Mouse (Mus musculus) splenic B cell, adult 2 months (primary cell): ENCODE data around the gene Fat4.

ENCODE experiments used
- DNase-seq: peaks from one replicate; pipeline ENCODE4 v3.0.0-alpha.2; 2011; ENCODE audit warnings: low read depth, low spot score
- H3K27me3 ChIP-seq: 2 replicates; pipeline ENCODE4 v1.6.1; 2012; ENCODE audit warnings: mild to moderate bottlenecking, low read length, moderate library complexity, mixed read lengths; ENCODE audit not compliant: control insufficient read depth, poor library complexity, insufficient read depth, severe bottlenecking
- H3K36me3 ChIP-seq: 2 replicates; pipeline ENCODE4 v1.6.1; 2012; ENCODE audit warnings: mild to moderate bottlenecking, low read length, moderate library complexity, mixed read lengths; ENCODE audit not compliant: control insufficient read depth, poor library complexity, insufficient read depth, severe bottlenecking

Fat4 gene

DNA sequence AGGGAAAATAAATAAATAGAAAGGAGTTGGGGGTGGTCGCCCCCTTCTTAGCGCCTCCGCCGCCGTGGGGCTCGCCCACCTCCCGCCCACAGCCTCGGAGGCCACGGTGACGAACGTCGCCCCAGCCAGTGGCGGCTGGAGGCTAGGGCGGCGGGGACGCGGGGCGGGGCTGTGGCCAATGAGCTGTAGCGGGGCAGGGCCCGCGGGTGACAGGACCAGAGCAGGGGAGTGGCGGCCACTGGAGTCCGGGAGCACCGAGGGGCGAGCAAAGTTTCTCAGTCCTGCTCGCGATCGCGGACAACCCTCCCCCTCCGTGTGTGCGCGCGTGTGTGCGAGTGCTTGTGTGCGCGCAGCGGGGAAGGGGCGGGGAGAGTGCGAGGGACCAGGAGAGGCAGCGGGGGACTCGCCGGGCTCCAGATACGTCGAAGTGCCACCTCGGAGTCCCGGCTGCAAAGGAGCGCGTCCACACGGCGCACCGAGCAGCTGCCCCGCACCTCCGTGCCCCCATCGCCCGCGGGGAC lies 1.2 kb upstream of the Fat4 start:
- peak; percentile 3 for DNase-seq

DNA sequence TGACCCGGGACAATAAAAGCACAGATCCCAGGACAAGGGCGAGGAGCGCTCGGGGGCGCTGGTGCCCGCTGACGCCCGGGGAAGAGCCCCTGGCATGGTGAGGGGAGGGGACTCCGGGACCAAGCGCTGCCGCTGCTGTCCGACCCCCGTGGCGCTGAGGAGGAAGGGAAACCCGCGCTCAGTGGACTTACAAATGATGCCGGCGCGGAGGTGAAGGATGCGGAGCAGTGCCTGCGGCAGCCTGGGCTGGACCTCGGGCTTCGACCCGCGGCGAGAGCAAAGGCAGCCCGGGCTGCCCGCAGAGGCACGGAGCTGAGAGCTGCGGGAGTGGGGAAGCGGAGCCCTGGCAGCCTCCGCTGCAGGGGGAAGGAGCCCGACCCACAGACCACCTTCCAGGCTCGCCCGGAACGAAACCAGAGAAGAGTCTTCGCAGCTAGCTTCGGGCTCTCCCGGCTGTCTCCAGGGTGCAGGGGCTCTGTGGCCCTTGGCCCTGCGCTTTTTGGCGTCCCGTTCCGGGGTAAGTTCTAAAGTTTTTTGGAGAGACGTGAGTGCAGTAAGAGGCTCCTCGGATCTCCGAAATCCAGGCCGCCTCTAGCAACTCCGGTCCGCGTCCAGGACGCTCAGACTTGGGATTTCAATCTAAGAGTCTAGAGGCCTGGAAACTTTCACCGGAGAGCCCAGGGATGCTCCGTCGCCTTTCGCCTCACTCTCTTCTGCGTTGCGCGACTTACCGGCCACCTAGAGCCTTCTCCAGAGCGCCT lies 499 bp upstream of the Fat4 start:
- H3K36me3 ChIP-seq: no peaks in the 10 kb centered on the region
- H3K27me3 ChIP-seq: no peaks in the 10 kb centered on the region
- DNase-seq: no peak

More for the DNA sequence above, 1.2 kb upstream of the Fat4 start:
- H3K36me3 ChIP-seq: no peaks in the 10 kb centered on the region
- H3K27me3 ChIP-seq: no peaks in the 10 kb centered on the region

DNA sequence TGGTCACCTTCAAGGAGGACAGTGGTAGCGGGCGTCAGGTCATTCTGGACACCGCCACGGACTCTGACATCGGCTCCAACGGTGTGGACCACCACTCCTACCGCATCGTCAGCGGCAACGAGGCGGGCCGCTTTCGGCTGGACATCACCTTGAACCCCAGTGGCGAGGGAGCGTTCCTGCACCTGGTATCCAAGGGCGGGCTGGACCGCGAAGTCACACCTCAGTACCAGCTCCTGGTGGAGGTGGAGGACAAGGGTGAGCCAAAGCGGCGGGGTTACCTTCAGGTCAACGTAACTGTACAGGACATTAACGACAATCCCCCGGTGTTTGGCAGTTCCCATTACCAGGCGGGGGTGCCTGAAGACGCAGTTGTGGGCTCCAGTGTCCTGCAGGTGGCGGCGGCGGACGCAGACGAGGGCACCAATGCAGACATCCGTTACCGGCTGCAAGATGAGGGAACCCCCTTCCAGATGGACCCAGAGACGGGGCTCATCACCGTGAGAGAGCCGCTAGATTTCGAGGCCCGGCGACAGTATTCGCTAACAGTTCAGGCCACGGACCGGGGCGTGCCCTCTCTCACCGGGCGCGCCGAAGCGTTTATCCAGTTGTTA lies 746 bp downstream of the Fat4 start:
- no peaks in the 10 kb centered on the region for H3K36me3 ChIP-seq
- DNase-seq: peak; percentile 13
- no peaks in the 10 kb centered on the region for H3K27me3 ChIP-seq

DNA sequence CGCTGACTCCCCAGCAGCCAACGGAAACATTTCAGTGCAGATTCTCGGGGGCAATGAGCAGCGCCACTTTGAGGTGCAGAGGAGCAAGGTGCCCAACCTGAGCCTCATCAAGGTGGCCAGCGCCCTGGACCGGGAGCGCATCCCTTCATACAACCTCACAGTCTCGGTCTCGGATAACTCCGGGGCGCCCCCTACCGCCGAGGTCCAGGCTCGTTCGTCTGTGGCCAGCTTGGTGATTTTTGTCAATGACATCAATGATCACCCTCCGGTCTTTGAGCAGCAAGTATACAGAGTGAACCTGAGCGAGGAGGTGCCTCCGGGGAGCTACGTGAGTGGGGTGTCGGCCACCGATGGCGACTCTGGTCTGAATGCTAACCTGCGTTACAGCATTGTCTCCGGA lies 1.4 kb downstream of the Fat4 start:
- H3K27me3 ChIP-seq: no peaks in the 10 kb centered on the region
- DNase-seq: peak; percentile 1
- no peaks in the 10 kb centered on the region for H3K36me3 ChIP-seq

DNA sequence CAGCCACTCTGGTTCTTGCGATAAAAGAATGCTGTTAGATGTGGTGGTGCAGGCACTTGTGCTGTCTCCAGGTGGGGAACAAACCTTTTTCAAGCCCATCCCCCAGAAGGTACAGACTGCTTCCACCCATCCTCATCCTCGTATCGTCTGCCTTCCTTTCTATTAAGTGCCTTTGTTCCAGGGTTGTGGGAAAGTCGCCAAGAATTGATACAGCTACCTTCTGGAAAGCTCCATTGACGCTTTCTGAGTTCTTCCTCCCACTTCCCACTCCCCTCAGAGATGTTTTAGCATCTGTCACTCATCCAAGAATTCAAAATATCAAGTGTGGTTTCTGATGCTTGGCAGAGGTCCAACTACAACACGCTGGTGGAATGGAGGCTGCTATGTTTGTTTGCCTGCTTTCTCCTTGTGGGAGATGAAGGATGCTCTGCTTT lies 6.1 kb downstream of the Fat4 start:
- H3K36me3 ChIP-seq: no peaks in the 10 kb centered on the region
- H3K27me3 ChIP-seq: no peaks in the 10 kb centered on the region
- DNase-seq: no peak

DNA sequence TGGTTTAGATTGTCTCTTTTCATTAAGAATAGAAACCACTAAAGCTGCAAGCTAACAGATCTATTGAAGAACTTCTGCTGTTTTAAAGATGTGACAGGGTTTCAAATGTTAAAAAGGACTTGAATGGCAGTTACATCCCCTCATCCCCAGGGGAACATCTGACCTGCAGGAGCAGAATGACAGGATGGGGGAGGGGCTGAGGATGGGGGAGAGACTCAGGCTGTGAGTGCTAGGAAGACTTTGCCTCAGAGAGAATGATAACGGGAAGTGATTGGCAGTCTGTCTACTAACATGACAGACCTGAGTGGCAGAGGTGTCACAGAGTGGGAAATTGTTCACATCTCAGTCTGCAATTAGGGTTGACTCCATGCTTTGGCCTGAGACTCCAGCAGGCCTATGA lies 14.1 kb downstream of the Fat4 start:
- Histone ChIP-seq H3K36me3 (no peaks in the 10 kb centered on the region), H3K27me3 (no peaks in the 10 kb centered on the region)
- no peak for DNase-seq

DNA sequence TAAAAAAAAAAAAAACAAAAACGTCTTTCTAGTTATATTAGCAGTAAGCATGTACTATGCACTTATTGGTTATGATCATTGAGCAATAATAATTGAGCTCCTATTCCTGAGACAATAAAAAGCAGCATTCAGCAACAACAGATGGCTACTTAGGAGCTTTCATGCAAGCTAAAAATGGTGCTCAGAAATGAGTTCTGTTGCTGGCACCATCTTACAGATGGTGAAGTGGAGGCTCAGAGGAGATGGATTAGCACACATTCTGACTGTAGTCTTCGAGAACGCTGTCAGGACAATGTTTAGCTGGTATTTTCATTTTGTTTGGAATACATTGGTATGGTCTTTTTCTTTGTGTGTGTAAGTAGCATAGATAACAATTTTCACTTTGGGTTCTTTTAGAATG lies 20.1 kb downstream of the Fat4 start:
- no peak for DNase-seq
- Histone ChIP-seq H3K27me3 (no peaks in the 10 kb centered on the region), H3K36me3 (no peaks in the 10 kb centered on the region)

DNA sequence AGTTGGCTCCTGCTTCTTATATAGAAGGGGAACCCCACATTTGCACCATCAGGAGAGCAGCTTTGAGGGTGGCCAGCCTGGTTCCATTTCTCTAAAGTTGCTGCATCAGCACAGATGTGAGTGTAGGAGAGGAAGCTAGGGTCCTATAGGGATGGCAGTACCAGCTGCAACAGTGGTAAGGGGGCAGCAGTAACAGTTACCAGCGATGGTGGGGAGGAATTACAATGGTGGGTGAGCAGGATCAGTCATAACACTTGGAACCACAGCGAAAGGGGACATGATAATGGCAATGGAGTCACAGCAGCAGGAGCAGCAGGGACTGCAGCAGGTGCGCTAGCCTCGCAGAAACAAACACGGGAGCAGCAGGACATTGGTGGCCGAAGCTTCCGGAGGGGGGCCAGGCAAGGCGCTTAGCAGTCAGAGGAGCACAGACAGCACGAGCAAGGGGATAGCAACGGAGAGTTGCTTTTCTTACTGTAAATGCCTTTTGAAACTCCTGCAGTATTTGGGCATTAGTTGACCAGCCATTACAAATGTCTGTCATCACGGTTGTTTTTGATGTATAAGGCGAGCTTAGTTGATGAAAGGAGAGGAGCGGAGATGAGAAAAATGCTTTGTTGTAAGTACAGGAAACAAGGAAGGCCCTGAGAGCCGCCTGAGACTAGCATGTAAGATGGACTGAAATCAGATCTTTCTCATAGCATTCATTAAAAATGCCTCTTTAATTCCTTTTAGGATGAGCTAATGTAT lies 21.1 kb downstream of the Fat4 start:
- Histone ChIP-seq H3K36me3 (no peaks in the 10 kb centered on the region), H3K27me3 (no peaks in the 10 kb centered on the region)
- DNase-seq: no peak

DNA sequence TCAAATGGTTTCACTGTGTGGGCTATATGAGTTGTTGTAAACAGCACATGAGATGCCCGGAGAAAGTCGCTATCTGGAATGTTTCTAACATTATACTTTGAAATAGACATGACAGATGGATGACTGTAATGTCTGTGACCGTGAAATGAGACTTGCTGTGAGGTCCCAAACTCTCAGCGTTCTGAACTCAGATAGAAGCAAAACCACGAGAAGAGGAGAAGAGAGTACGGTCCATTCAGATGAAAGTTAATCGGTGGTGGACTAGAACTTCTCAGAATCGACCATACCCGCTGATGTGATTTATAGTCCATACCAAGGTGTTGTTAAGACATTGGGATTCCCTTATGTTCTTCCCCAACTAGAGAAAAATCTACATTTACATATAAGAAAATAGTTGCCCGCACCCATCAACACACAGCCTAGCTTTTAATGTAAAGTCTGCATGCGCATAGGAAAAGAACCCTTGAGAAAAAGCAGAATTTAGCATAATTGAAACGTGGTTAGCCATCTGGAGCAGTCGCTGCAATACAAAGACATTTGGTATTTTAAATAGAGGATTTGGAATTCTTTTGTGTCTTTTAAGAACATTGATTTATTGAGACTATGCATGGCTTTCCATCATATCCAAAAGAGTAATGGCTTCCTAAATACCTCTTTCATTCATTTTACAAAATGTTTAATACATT lies 21.8 kb downstream of the Fat4 start:
- Histone ChIP-seq H3K27me3 (no peaks in the 10 kb centered on the region), H3K36me3 (no peaks in the 10 kb centered on the region)
- DNase-seq: no peak

DNA sequence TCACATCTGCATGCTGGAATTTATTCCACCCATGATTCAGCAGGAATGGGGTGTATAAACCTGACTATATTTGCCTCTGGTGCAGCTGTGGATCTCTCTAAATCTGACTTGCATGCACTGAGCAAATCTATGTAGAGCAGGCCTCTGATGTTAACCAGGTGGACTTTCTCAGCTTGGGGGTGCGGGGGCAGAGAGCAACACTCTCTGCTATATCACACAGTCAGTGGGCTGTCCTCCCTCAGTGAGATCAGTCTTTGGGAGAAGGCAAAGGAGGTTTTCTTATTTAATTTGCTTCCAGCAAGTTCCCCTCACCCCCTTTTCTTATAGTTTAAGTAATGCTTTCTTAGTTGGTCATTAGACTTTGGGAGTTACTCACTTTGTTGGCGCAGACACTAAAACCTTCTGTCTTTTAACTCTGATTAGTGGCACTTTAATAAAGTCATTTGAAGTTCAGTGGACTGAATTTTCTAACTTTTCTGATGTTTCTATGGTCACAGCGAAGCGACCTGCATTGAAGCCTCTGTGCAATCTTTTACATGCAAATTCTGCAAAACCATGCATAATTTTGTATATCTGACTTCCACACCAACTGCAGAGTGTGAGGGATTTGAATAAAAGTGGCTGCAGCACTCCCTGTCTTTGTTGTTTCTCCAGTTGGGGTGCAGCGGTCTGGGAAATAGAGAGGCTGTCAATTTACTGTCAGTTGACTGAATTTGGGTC lies 26.2 kb downstream of the Fat4 start:
- no peaks in the 10 kb centered on the region for H3K27me3 ChIP-seq
- DNase-seq: no peak
- no peaks in the 10 kb centered on the region for H3K36me3 ChIP-seq

DNA sequence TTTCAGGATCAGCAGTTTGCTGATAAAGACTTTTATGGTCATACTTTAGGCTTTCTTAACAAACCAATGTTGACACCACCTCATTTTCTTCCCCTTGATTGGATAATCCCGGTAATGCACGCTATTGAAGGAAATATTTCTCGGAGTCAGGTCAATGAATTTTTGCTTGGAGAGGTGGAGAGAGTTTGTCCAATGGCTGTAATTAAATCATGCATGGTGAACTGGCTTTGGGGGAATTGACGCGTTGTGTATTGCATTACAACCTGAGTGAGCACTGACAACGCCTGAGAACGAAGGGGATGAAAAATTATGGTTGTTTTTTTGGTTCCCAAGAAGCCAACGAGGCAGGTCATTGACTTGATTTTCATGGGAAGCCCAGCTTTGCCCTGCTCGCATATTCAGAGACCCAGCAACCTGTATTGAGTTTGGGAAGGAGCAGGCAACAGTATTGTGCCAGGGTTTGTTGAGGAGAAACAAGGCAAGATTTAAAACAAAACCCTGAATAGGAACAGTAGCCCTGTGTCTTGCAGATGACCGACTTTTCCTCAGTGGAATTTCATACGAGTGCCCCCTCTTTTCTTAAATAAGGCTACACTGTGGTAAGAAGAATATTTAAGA lies 26.9 kb downstream of the Fat4 start:
- no peaks in the 10 kb centered on the region for H3K27me3 ChIP-seq
- no peaks in the 10 kb centered on the region for H3K36me3 ChIP-seq
- no peak for DNase-seq

DNA sequence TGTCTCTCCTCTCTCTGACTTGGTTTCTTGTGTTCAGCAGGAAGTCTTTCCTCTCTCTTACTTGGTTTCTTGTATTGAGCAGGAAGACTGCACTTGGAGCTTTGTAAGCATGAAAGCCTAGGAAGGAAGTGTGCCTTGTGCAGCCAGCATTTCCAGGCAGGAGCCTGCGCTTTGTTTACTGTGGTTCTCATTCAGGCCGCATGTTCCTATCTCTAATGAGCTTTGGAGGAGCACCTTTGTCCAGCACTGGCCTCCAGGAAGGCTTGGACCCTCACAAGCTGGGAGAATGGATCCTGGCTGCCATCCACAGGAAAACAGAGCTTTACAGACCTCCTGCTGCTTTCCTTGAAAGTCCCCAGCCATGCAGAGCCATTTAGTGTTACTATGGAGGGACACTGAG lies 32.2 kb downstream of the Fat4 start:
- Histone ChIP-seq H3K36me3 (no peaks in the 10 kb centered on the region), H3K27me3 (no peaks in the 10 kb centered on the region)
- no peak for DNase-seq

DNA sequence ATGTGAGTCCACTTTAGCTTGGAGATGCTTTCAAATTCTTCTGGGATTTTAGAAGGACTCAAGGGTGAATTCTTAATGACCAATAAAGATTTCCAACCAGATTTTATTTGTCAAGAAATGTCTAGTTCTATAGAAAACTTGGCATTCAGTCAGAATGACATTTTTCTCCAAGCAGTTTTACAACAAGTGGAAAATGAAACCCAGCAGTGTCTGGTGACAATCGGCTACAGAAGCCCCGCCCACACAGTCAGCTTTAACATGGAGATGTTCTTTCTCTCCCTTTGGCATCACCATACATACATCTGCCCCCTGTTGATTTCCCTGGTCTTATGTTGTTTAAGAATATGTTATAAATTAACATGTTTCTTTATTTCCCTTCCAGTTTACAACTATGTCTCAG lies 34.3 kb downstream of the Fat4 start:
- no peak for DNase-seq
- H3K36me3 ChIP-seq: no peaks in the 10 kb centered on the region
- no peaks in the 10 kb centered on the region for H3K27me3 ChIP-seq

DNA sequence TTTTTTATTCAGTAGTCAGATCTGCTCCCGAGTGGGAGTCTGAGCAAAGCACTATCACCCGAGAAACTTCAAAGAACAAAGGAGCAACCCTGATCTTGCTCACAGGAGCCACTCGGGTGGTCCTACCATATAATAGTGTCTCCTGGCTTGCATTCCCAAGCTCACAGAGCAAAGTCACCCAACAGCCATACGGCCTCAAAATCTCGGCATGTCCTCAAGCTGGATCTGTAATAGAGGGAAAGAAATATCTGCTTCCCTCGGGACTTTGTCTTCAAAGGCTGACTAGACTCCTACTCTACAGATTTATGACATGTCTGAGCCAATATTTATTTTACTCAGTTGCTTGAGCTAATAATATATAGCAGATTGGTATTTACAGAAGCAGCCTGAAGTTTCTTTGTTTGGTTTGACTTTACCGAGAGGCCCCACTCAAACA lies 36.5 kb downstream of the Fat4 start:
- no peaks in the 10 kb centered on the region for H3K36me3 ChIP-seq
- H3K27me3 ChIP-seq: no peaks in the 10 kb centered on the region
- no peak for DNase-seq
